Mouse (Mus musculus) embryonic fibroblast, embryonic 13.5 days (primary cell): ENCODE data around the gene Ntm. TPM values are rescaled to one million over a fixed set of nuclear protein-coding genes. Genes with fewer than 3 reads are reported as not detected.

Experiments
- H3K27ac ChIP-seq: 2 replicates; pipeline ENCODE4 v1.5.1; 2012; ENCODE audit warnings: low read length, control low read depth, inconsistent platforms; ENCODE audit not compliant: insufficient read depth
- H3K4me1 ChIP-seq: 2 replicates; pipeline ENCODE4 v1.6.1; 2011; ENCODE audit warnings: low read length; ENCODE audit not compliant: control insufficient read depth, insufficient read depth
- H3K4me3 ChIP-seq: 2 replicates; pipeline ENCODE4 v1.5.1; 2011; ENCODE audit warnings: mild to moderate bottlenecking, control low read depth, low read length; ENCODE audit not compliant: insufficient read depth
- CTCF ChIP-seq: IDR thresholded peaks from 2 replicates; pipeline ENCODE4 v1.5.1; 2011; ENCODE audit warnings: mild to moderate bottlenecking, control low read depth, low read length, moderate library complexity, borderline replicate concordance; ENCODE audit not compliant: insufficient read depth
- POLR2A ChIP-seq: IDR thresholded peaks from 2 replicates; pipeline ENCODE4 v1.6.1; 2011; ENCODE audit warnings: low read depth, mild to moderate bottlenecking, control low read depth, low read length, moderate library complexity
- polyA plus RNA-seq: library from polyadenylated mRNA; stranded (reverse); fragments of >200 nt; gene quantifications from 2 replicates; pipeline ENCODE4 v1.2.4, GENCODE M21; 2011; ENCODE audit warnings: low read depth; ENCODE audit not compliant: missing spikeins, insufficient read length

Ntm gene
- polyA plus RNA-seq, 1 experiment, result 0.95 TPM

- TF ChIP-seq CTCF (no peak), POLR2A (no peak)
- Histone ChIP-seq H3K4me1 (no peaks in the 10 kb centered on the region; the same call in 1 of the 2 replicates), H3K27ac (no peak overlapping the region), H3K4me3 (no peak overlapping the region)
Measured at GRCm38 (mm10) chr9:29205680-29206079, 757.3 kb downstream of the Ntm start.

- no peaks in the 10 kb centered on the region; the same call in 1 of the 2 replicates for H3K4me1 ChIP-seq
- H3K4me3 ChIP-seq, result no peak overlapping the region
- TF ChIP-seq POLR2A (no peak), CTCF (no peak)
- H3K27ac ChIP-seq, result no peak overlapping the region
Measured at GRCm38 (mm10) chr9:29202196-29202595, 760.7 kb downstream of the Ntm start.

GRCm38 (mm10) chr9:29201163-29202053, 761.5 kb downstream of the Ntm start:
- H3K27ac ChIP-seq, result no peak overlapping the region
- TF ChIP-seq CTCF (no peak), POLR2A (no peak)
- H3K4me3 ChIP-seq, result no peak overlapping the region
- H3K4me1 ChIP-seq, result no peaks in the 10 kb centered on the region; the same call in 1 of the 2 replicates

- Histone ChIP-seq H3K4me1 (no peaks in the 10 kb centered on the region; the same call in 1 of the 2 replicates), H3K4me3 (no peak overlapping the region), H3K27ac (no peak overlapping the region)
- TF ChIP-seq CTCF, result no peak
- no peak for TF ChIP-seq POLR2A
Measured at GRCm38 (mm10) chr9:29197046-29197445, 765.9 kb downstream of the Ntm start.

GRCm38 (mm10) chr9:29194265-29194664, 768.7 kb downstream of the Ntm start:
- no peak overlapping the region for H3K4me3 ChIP-seq
- no peaks in the 10 kb centered on the region for H3K4me1 ChIP-seq
- no peak for TF ChIP-seq CTCF
- TF ChIP-seq POLR2A, result no peak
- H3K27ac ChIP-seq, result no peak overlapping the region

DNA sequence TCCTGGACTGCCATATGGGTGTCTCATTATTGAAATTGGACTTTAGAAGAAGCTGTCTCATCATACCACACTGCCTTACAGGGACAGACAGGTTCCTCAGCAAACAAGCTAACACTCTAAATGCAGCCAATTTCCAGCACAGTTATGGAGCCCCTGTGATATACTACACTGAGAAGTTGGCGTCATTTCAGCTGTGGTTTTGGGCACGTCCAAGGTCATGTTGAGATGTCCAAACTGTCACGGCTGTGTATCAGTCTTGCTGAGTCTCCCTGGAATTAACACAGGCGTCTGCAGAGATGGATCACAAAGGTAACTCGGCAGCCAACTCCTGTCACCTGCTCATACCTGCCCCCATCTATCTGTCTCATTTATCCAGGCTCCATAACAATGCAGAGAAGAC, 779.9 kb downstream of the Ntm start:
- Histone ChIP-seq H3K4me1 (no peaks in the 10 kb centered on the region), H3K4me3 (no peak overlapping the region), H3K27ac (no peak overlapping the region)
- TF ChIP-seq POLR2A (no peak), CTCF (no peak)

DNA sequence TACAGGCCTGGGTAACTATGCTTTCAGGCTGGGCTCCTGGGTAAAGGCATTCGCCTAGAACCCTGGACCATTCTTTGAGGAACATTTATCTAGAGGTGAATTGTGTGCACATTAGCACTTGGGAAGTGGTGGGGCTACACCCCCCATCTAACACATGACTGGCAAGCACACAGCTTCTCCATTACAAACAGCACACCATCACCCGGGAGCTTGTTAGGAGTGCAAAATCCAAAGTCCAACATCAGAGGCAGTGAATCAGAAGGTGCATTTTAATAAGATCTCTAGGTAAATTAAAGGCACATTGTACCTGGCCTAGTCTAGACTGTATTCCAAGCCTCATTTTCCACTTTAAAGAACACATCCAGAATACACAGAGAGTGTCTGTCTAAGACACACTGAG, 781.3 kb downstream of the Ntm start:
- Histone ChIP-seq H3K4me3 (no peak overlapping the region), H3K4me1 (no peaks in the 10 kb centered on the region), H3K27ac (no peak overlapping the region)
- TF ChIP-seq POLR2A (no peak), CTCF (no peak)

DNA sequence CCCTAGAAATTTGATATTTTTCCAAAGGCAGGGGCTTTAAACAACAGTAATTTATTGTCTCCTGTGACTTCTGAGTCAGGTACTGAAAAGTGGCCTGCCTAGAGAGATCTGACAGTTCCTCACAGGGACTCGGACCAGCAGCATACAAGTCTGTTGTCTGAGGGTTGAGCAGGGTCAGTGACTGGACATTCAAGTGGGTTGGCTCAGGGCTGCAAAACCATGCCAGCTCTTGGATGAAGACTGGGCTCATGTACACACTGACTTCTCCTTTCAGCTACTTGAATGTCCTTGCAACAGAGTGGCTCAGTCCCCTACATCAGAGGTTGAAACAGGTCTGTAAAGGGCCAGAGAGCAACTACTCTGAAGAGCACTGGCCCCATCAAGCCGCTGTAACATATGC, 797.2 kb downstream of the Ntm start:
- no peak for TF ChIP-seq CTCF
- no peak for TF ChIP-seq POLR2A
- Histone ChIP-seq H3K4me3 (no peak overlapping the region), H3K27ac (no peak overlapping the region), H3K4me1 (no peaks in the 10 kb centered on the region)

DNA sequence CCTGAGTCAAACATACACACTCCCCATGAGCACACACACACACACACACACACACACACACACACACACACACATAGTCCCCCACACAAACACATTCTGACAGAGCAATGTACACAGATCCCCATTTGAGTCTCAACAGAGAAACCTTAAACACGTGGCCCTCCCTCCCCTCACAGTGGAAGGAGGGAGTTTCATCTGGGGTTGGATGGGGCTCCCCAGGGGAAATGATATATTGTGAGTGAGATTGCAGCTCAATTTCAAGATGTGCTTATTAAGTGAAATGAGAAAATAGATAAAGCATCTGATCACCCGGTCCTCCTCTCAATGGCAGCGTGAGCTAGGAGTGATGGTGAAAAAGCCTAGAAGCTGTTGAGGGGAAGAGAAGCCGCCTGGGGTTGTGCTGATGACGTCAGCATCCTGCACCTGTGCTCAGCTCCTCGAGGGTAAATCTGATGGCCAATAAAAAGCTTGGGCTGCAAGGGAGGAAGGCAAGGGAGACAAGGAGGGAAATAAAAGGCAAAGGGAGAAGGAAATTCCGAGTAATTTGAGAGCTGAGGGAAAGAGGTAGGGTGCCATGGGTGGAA, 801.8 kb downstream of the Ntm start:
- TF ChIP-seq CTCF, result no peak
- no peak for TF ChIP-seq POLR2A
- H3K4me1 ChIP-seq, result no peaks in the 10 kb centered on the region
- no peak overlapping the region for H3K4me3 ChIP-seq
- no peak overlapping the region for H3K27ac ChIP-seq

GRCm38 (mm10) chr9:29145901-29146300, 817.0 kb downstream of the Ntm start:
- H3K4me3 ChIP-seq, result no peak overlapping the region
- TF ChIP-seq CTCF (no peak), POLR2A (no peak)
- no peak overlapping the region for H3K27ac ChIP-seq
- no peaks in the 10 kb centered on the region for H3K4me1 ChIP-seq
